Mouse (Mus musculus): ENCODE results near the gene Immp2l. TPM values are rescaled to one million over a fixed set of nuclear protein-coding genes. Genes with fewer than 3 reads are reported as not detected.

Gene Immp2l
- total and polyA plus RNA-seq, 3 experiments = 20.1 to 30.3 (median 23.1) TPM

GRCm38 (mm10) chr12:41528410-41528809 lies 504.5 kb downstream of the Immp2l start:
- TF ChIP-seq EP300 (IDR thresholded peaks at IDR 0.05; ENCODE audit: insufficient read depth, low read depth, low read length) = no peak
- TF ChIP-seq CTCF (IDR thresholded peaks at IDR 0.05) = no peak
- no peak for TF ChIP-seq POLR2A (IDR thresholded peaks at IDR 0.05; ENCODE audit: insufficient read depth, low read depth, low read length)
- WGBS = 81% methylated on average over 4 of the region's 4 CpGs
- intact Hi-C loops (cut with DNase I) = no loop called here
- no peaks in the 10 kb centered on the region for H3K4me1 ChIP-seq (ENCODE audit: control insufficient read depth, insufficient read depth, low read length)
- no peaks in the 10 kb centered on the region for H3K79me2 ChIP-seq (replicated peaks; ENCODE audit: control insufficient read depth, insufficient read depth, low read length)
- no peak overlapping the region for H3K9ac ChIP-seq (ENCODE audit: low read depth, low read length)
- DNase-seq = no peak
- H3K36me3 ChIP-seq (ENCODE audit: control insufficient read depth, insufficient read depth, low read length) = no peaks in the 10 kb centered on the region
- no peak overlapping the region for H3K27ac ChIP-seq
- H3K4me3 ChIP-seq = no peak overlapping the region
- H3K27me3 ChIP-seq (ENCODE audit: control insufficient read depth, insufficient read depth, low read length) = no peaks in the 10 kb centered on the region

DNA sequence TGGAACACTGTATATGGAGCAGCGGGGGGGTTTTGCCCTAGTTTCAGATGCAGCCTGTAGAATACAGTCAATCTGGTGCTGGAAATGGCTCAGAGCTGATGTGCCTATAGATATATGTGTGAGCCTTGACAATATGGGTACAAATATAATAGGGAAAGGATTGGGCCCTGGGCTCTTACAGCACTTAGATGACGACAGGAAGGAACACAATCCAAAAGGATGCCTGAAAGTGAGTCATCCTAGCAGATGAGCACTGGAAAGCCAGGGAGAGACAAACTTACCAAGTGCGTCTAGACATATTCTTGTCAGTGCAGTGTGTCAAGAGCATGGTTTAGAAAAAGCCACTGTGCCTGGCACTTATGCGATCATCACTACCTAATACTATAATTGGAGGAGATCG lies 516.1 kb downstream of the Immp2l start:
- H3K4me3 ChIP-seq = no peak overlapping the region
- TF ChIP-seq EP300 (IDR thresholded peaks at IDR 0.05; ENCODE audit: insufficient read depth, low read depth, low read length) = no peak
- TF ChIP-seq POLR2A (IDR thresholded peaks at IDR 0.05; ENCODE audit: insufficient read depth, low read depth, low read length) = no peak
- no peak for TF ChIP-seq CTCF (IDR thresholded peaks at IDR 0.05)
- intact Hi-C loops (cut with DNase I) = no loop called here
- no peak for DNase-seq
- H3K36me3 ChIP-seq (ENCODE audit: control insufficient read depth, insufficient read depth, low read length) = no peaks in the 10 kb centered on the region
- H3K27ac ChIP-seq = no peak overlapping the region
- H3K4me1 ChIP-seq (ENCODE audit: control insufficient read depth, insufficient read depth, low read length) = no peaks in the 10 kb centered on the region
- H3K9ac ChIP-seq (ENCODE audit: low read depth, low read length) = no peak overlapping the region
- H3K79me2 ChIP-seq (replicated peaks; ENCODE audit: control insufficient read depth, insufficient read depth, low read length) = no peaks in the 10 kb centered on the region
- 79% methylated on average over 5 of the region's 5 CpGs for WGBS
- no peaks in the 10 kb centered on the region for H3K27me3 ChIP-seq (ENCODE audit: control insufficient read depth, insufficient read depth, low read length)

GRCm38 (mm10) chr12:41551578-41551977 lies 527.7 kb downstream of the Immp2l start:
- Histone ChIP-seq H3K36me3 (ENCODE audit: control insufficient read depth, insufficient read depth, low read length) (no peaks in the 10 kb centered on the region), H3K79me2 (replicated peaks; ENCODE audit: control insufficient read depth, insufficient read depth, low read length) (no peaks in the 10 kb centered on the region), H3K9ac (ENCODE audit: low read depth, low read length) (no peak overlapping the region), H3K27me3 (ENCODE audit: control insufficient read depth, insufficient read depth, low read length) (no peaks in the 10 kb centered on the region), H3K27ac (no peak overlapping the region), H3K4me1 (ENCODE audit: control insufficient read depth, insufficient read depth, low read length) (no peaks in the 10 kb centered on the region), H3K4me3 (no peak overlapping the region)
- DNase-seq = no peak
- TF ChIP-seq CTCF (IDR thresholded peaks at IDR 0.05) (no peak), POLR2A (IDR thresholded peaks at IDR 0.05; ENCODE audit: insufficient read depth, low read depth, low read length) (no peak), EP300 (IDR thresholded peaks at IDR 0.05; ENCODE audit: insufficient read depth, low read depth, low read length) (no peak)
- 67% methylated on average over 4 of the region's 4 CpGs for WGBS
- intact Hi-C loops (cut with DNase I) = no loop called here

DNA sequence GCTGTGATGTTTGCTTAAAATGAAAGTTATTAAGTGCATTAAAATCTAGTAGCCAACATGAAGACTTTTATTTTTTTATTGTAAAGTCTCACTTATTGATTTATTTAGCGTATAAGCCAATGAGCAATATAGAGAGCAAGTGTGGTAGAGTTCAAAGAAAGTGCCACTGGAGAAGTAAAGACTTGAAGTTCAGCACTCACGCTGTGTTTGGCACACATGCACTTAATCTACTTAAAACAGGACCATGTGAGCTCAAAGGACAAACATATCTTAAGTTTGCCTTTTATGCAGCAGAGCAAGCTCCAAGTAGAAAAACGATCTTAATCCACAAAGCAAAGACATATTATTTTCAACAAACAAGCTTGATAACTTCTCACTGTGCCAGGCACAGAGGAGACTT lies 533.9 kb downstream of the Immp2l start:
- no peak overlapping the region for H3K27ac ChIP-seq
- H3K9ac ChIP-seq (ENCODE audit: low read depth, low read length) = no peak overlapping the region
- WGBS = 56% methylated on average over 3 of the region's 3 CpGs
- no peaks in the 10 kb centered on the region for H3K4me1 ChIP-seq (ENCODE audit: control insufficient read depth, insufficient read depth, low read length)
- no peaks in the 10 kb centered on the region for H3K79me2 ChIP-seq (replicated peaks; ENCODE audit: control insufficient read depth, insufficient read depth, low read length)
- intact Hi-C loops (cut with DNase I) = no loop called here
- no peak overlapping the region for H3K4me3 ChIP-seq
- DNase-seq = no peak
- H3K27me3 ChIP-seq (ENCODE audit: control insufficient read depth, insufficient read depth, low read length) = no peaks in the 10 kb centered on the region
- TF ChIP-seq EP300 (IDR thresholded peaks at IDR 0.05; ENCODE audit: insufficient read depth, low read depth, low read length) = no peak
- TF ChIP-seq POLR2A (IDR thresholded peaks at IDR 0.05; ENCODE audit: insufficient read depth, low read depth, low read length) = no peak
- TF ChIP-seq CTCF (IDR thresholded peaks at IDR 0.05) = no peak
- no peaks in the 10 kb centered on the region for H3K36me3 ChIP-seq (ENCODE audit: control insufficient read depth, insufficient read depth, low read length)

DNA sequence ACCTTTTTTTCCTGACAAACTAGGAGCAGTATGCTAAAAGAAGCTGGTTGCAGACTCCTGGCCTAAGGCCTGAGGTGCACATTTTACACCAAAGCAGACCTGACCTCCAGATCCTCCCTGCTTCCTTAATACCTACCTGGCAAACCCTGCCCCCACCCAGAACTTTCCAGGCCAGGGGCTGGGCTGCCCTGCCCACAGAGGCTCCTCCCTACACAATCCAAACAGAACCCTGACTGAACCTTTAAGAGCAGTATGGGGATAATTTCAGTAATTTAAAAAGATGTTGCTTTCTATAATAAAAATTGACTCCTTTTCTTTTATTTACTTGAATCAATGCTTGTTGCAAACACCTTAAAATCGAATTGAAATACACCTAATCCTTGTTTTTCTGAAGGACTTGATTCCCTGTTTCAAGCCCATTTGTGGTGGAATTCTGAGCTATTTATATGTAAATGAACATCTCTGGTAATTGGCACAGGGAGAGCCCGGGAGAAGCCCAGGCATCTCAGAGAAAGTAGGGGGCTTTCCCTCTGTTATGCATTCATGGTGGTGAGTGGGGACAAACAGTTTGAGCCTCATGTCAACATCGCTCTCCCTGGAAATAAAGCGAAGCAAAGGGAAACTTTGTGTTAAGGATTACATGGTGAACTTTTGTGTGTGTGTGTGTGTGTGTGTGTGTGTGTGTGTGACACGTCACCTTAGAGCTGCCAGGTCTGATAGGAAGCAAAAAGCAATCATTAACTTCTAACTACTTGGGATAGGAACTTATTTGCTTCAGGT lies 535.3 kb downstream of the Immp2l start:
- no peak for DNase-seq
- Histone ChIP-seq H3K27me3 (ENCODE audit: control insufficient read depth, insufficient read depth, low read length) (no peaks in the 10 kb centered on the region), H3K9ac (ENCODE audit: low read depth, low read length) (no peak overlapping the region), H3K4me3 (no peak overlapping the region), H3K36me3 (ENCODE audit: control insufficient read depth, insufficient read depth, low read length) (no peaks in the 10 kb centered on the region), H3K79me2 (replicated peaks; ENCODE audit: control insufficient read depth, insufficient read depth, low read length) (no peaks in the 10 kb centered on the region), H3K4me1 (ENCODE audit: control insufficient read depth, insufficient read depth, low read length) (no peaks in the 10 kb centered on the region), H3K27ac (no peak overlapping the region)
- intact Hi-C loops (cut with DNase I) = no loop called here
- 61% methylated on average over 5 of the region's 5 CpGs for WGBS
- TF ChIP-seq CTCF (IDR thresholded peaks at IDR 0.05) (no peak), EP300 (IDR thresholded peaks at IDR 0.05; ENCODE audit: insufficient read depth, low read depth, low read length) (no peak), POLR2A (IDR thresholded peaks at IDR 0.05; ENCODE audit: insufficient read depth, low read depth, low read length) (no peak)

All from heart, adult 2 months (tissue).